Mouse (Mus musculus): Measurements from ENCODE around the gene Ehbp1. TPM values are rescaled to one million over a fixed set of nuclear protein-coding genes. Genes with fewer than 3 reads are reported as not detected.

Gene Ehbp1
- polyA plus RNA-seq, 1 experiment from 2014 or later, result 21.4 TPM

- 91% methylated on average over 6 of the region's 6 CpGs for whole genome bisulfite sequencing
- peaks cover 23% of the 10 kb centered on the region for H3K36me3 ChIP-seq
- no peaks in the 10 kb centered on the region for H3K27me3 ChIP-seq (replicated peaks)
- no peak overlapping the region for H3K4me2 ChIP-seq
- no peak overlapping the region for H3K9ac ChIP-seq
- no peaks in the 10 kb centered on the region for H3K4me1 ChIP-seq (replicated peaks)
- H3K9me3 ChIP-seq (replicated peaks), result no peaks in the 10 kb centered on the region
- no peak overlapping the region for H3K27ac ChIP-seq (ENCODE audit: poor library complexity, severe bottlenecking)
- H3K4me3 ChIP-seq, result no peak overlapping the region
- no peak for ATAC-seq (ENCODE audit: insufficient number of reproducible peaks, low FRiP score)
These were observed 286.2 kb downstream of the Ehbp1 start for GRCm38 (mm10) chr11:22055908-22056307.

GRCm38 (mm10) chr11:22053034-22053668 is 288.9 kb downstream of the Ehbp1 start:
- no peak overlapping the region for H3K27ac ChIP-seq (ENCODE audit: poor library complexity, severe bottlenecking)
- no peak overlapping the region for H3K4me3 ChIP-seq
- H3K4me2 ChIP-seq, result no peak overlapping the region
- 60% methylated on average over 10 of the region's 10 CpGs for WGBS
- no peak for ATAC-seq (ENCODE audit: insufficient number of reproducible peaks, low FRiP score)
- H3K9me3 ChIP-seq (replicated peaks), result no peaks in the 10 kb centered on the region
- no peaks in the 10 kb centered on the region for H3K4me1 ChIP-seq (replicated peaks)
- H3K27me3 ChIP-seq (replicated peaks), result no peaks in the 10 kb centered on the region
- no peak overlapping the region for H3K9ac ChIP-seq
- peaks cover 26% of the 10 kb centered on the region for H3K36me3 ChIP-seq

GRCm38 (mm10) chr11:22050864-22051263 is 291.2 kb downstream of the Ehbp1 start:
- H3K4me2 ChIP-seq, result no peak overlapping the region
- no peaks in the 10 kb centered on the region for H3K4me1 ChIP-seq (replicated peaks)
- no peak overlapping the region for H3K9ac ChIP-seq
- H3K4me3 ChIP-seq, result no peak overlapping the region
- H3K36me3 ChIP-seq, result peaks cover 26% of the 10 kb centered on the region
- 85% methylated on average over 7 of the region's 7 CpGs for WGBS
- no peaks in the 10 kb centered on the region for H3K9me3 ChIP-seq (replicated peaks)
- no peak overlapping the region for H3K27ac ChIP-seq (ENCODE audit: poor library complexity, severe bottlenecking)
- no peak for ATAC-seq (ENCODE audit: insufficient number of reproducible peaks, low FRiP score)
- no peaks in the 10 kb centered on the region for H3K27me3 ChIP-seq (replicated peaks)

- Histone ChIP-seq H3K4me2 (no peak overlapping the region), H3K27me3 (replicated peaks) (no peaks in the 10 kb centered on the region), H3K9ac (no peak overlapping the region), H3K9me3 (replicated peaks) (no peaks in the 10 kb centered on the region), H3K4me1 (replicated peaks) (peaks cover 8% of the 10 kb centered on the region; the same call in 1 of the 2 replicates), H3K36me3 (0 out of 2 replicates have a peak, but pooled peaks cover 3% of the 10 kb centered on the region), H3K27ac (ENCODE audit: poor library complexity, severe bottlenecking) (no peak overlapping the region), H3K4me3 (no peak overlapping the region)
- 80% methylated on average over 6 of the region's 6 CpGs for WGBS
- no peak for ATAC-seq (ENCODE audit: insufficient number of reproducible peaks, low FRiP score)
These were observed 302.2 kb downstream of the Ehbp1 start for GRCm38 (mm10) chr11:22039854-22040426.

GRCm38 (mm10) chr11:22034564-22035105 is 307.5 kb downstream of the Ehbp1 start:
- WGBS, result 56% methylated on average over 7 of the region's 7 CpGs
- no peak for ATAC-seq (ENCODE audit: insufficient number of reproducible peaks, low FRiP score)

GRCm38 (mm10) chr11:22033582-22033981 is 308.5 kb downstream of the Ehbp1 start:
- Histone ChIP-seq H3K27ac (ENCODE audit: poor library complexity, severe bottlenecking) (no peak overlapping the region), H3K4me3 (no peak overlapping the region), H3K9ac (no peak overlapping the region), H3K27me3 (replicated peaks) (no peaks in the 10 kb centered on the region), H3K36me3 (no peaks in the 10 kb centered on the region), H3K9me3 (replicated peaks) (no peaks in the 10 kb centered on the region), H3K4me1 (replicated peaks) (no peaks in the 10 kb centered on the region), H3K4me2 (no peak overlapping the region)
- no peak for ATAC-seq (ENCODE audit: insufficient number of reproducible peaks, low FRiP score)
- 73% methylated on average over 3 of the region's 3 CpGs for WGBS

More at GRCm38 (mm10) chr11:22034564-22035105, 307.5 kb downstream of the Ehbp1 start:
- no peaks in the 10 kb centered on the region for H3K27me3 ChIP-seq (replicated peaks)
- no peaks in the 10 kb centered on the region for H3K9me3 ChIP-seq (replicated peaks)
- H3K4me1 ChIP-seq (replicated peaks), result no peaks in the 10 kb centered on the region
- H3K4me2 ChIP-seq, result no peak overlapping the region
- H3K4me3 ChIP-seq, result no peak overlapping the region
- H3K9ac ChIP-seq, result no peak overlapping the region
- no peaks in the 10 kb centered on the region for H3K36me3 ChIP-seq
- no peak overlapping the region for H3K27ac ChIP-seq (ENCODE audit: poor library complexity, severe bottlenecking)

- H3K36me3 ChIP-seq, result 0 out of 2 replicates have a peak, but pooled peaks cover 15% of the 10 kb centered on the region
- H3K4me3 ChIP-seq, result no peak overlapping the region
- H3K27me3 ChIP-seq (replicated peaks), result no peaks in the 10 kb centered on the region
- 86% methylated on average over 2 of the region's 2 CpGs for WGBS
- no peak overlapping the region for H3K4me2 ChIP-seq
- H3K27ac ChIP-seq (ENCODE audit: poor library complexity, severe bottlenecking), result no peak overlapping the region
- H3K9ac ChIP-seq, result no peak overlapping the region
- H3K9me3 ChIP-seq (replicated peaks), result 0 out of 2 replicates have a peak, but pooled peaks cover 2% of the 10 kb centered on the region
- H3K4me1 ChIP-seq (replicated peaks), result no peaks in the 10 kb centered on the region
- no peak for ATAC-seq (ENCODE audit: insufficient number of reproducible peaks, low FRiP score)
These were observed 321.5 kb downstream of the Ehbp1 start for GRCm38 (mm10) chr11:22020602-22021001.

GRCm38 (mm10) chr11:22017444-22017843 is 324.6 kb downstream of the Ehbp1 start:
- 0 out of 2 replicates have a peak, but pooled peaks cover 15% of the 10 kb centered on the region for H3K36me3 ChIP-seq
- H3K27me3 ChIP-seq (replicated peaks), result no peaks in the 10 kb centered on the region
- no peak overlapping the region for H3K4me2 ChIP-seq
- ATAC-seq (ENCODE audit: insufficient number of reproducible peaks, low FRiP score), result no peak
- H3K4me1 ChIP-seq (replicated peaks), result no peaks in the 10 kb centered on the region
- 0 out of 2 replicates have a peak, but pooled peaks cover 2% of the 10 kb centered on the region for H3K9me3 ChIP-seq (replicated peaks)
- no peak overlapping the region for H3K4me3 ChIP-seq
- H3K27ac ChIP-seq (ENCODE audit: poor library complexity, severe bottlenecking), result no peak overlapping the region
- 77% methylated on average over 8 of the region's 8 CpGs for WGBS
- no peak overlapping the region for H3K9ac ChIP-seq

GRCm38 (mm10) chr11:22016341-22016740 is 325.8 kb downstream of the Ehbp1 start:
- WGBS, result 86% methylated on average over 3 of the region's 3 CpGs
- H3K27ac ChIP-seq (ENCODE audit: poor library complexity, severe bottlenecking), result no peak overlapping the region
- H3K4me1 ChIP-seq (replicated peaks), result no peaks in the 10 kb centered on the region
- 0 out of 2 replicates have a peak, but pooled peaks cover 9% of the 10 kb centered on the region for H3K36me3 ChIP-seq
- H3K9ac ChIP-seq, result no peak overlapping the region
- no peak overlapping the region for H3K4me3 ChIP-seq
- H3K4me2 ChIP-seq, result no peak overlapping the region
- no peaks in the 10 kb centered on the region for H3K27me3 ChIP-seq (replicated peaks)
- 0 out of 2 replicates have a peak, but pooled peaks cover 2% of the 10 kb centered on the region for H3K9me3 ChIP-seq (replicated peaks)
- no peak for ATAC-seq (ENCODE audit: insufficient number of reproducible peaks, low FRiP score)

- no peak for ATAC-seq (ENCODE audit: insufficient number of reproducible peaks, low FRiP score)
- Histone ChIP-seq H3K36me3 (no peaks in the 10 kb centered on the region), H3K4me3 (no peak overlapping the region; the same call in 1 of the 2 replicates), H3K9ac (no peak overlapping the region), H3K9me3 (replicated peaks) (no peaks in the 10 kb centered on the region), H3K27ac (ENCODE audit: poor library complexity, severe bottlenecking) (no peak overlapping the region), H3K27me3 (replicated peaks) (peaks cover 33% of the 10 kb centered on the region), H3K4me2 (0 out of 2 replicates have a peak overlapping the region, but pooled peaks have one; percentile 69), H3K4me1 (replicated peaks) (peaks cover 29% of the 10 kb centered on the region)
- 17% methylated on average over 2 of the region's 2 CpGs for WGBS
These were observed 333.3 kb downstream of the Ehbp1 start for GRCm38 (mm10) chr11:22008817-22009216.

- Histone ChIP-seq H3K36me3 (no peaks in the 10 kb centered on the region), H3K4me3 (peak overlapping the region; percentile 41), H3K9me3 (replicated peaks) (no peaks in the 10 kb centered on the region), H3K27me3 (replicated peaks) (peaks cover 37% of the 10 kb centered on the region), H3K9ac (no peak overlapping the region), H3K27ac (ENCODE audit: poor library complexity, severe bottlenecking) (no peak overlapping the region), H3K4me1 (replicated peaks) (peaks cover 35% of the 10 kb centered on the region), H3K4me2 (peak overlapping the region; percentile 69)
- WGBS, result 9% methylated on average over 10 of the region's 10 CpGs
- no peak for ATAC-seq (ENCODE audit: insufficient number of reproducible peaks, low FRiP score)
These were observed 333.9 kb downstream of the Ehbp1 start for GRCm38 (mm10) chr11:22008129-22008596.

Data from heart, embryonic 12.5 days (tissue).